Mouse (Mus musculus) liver, embryonic 11.5 days (tissue): ENCODE data around the gene Bpifb2. TPM values are rescaled to one million over a fixed set of nuclear protein-coding genes. Genes with fewer than 3 reads are reported as not detected.
"Not testable (repeated sequence)": the region's sequence is repeated elsewhere in the genome, so short reads cannot be mapped to it uniquely, and the experiment has no call there.

Experiments used
- ATAC-seq: fragments of 200-750 bp; cut with Nextera tagmentation; replicated peaks from 2 replicates; pipeline ENCODE4 v1.8.0; 2017; ENCODE audit warnings: moderate number of reproducible peaks, mild to moderate bottlenecking, moderate TSS enrichment, moderate library complexity; ENCODE audit not compliant: low FRiP score
- DNase-seq: peaks from one replicate; pipeline ENCODE4 v3.0.0-alpha.2; 2017; ENCODE audit warnings: low spot score
- H3K27ac ChIP-seq: fragments of 300-500 bp; sonication (generic); 2 replicates; pipeline ENCODE4 v1.5.1; 2014; ENCODE audit warnings: mild to moderate bottlenecking, low read depth, low read length, control low read depth
- H3K27me3 ChIP-seq: fragments of 300-500 bp; sonication (generic); replicated peaks from 2 replicates; pipeline ENCODE4 v1.6.1; 2014; ENCODE audit warnings: low read length, mixed read lengths; ENCODE audit not compliant: control insufficient read depth, insufficient read depth
- H3K36me3 ChIP-seq: fragments of 300-500 bp; sonication (generic); 2 replicates; pipeline ENCODE4 v1.6.1; 2014; ENCODE audit warnings: mild to moderate bottlenecking, low read length, moderate library complexity, mixed read lengths; ENCODE audit not compliant: control insufficient read depth, insufficient read depth
- H3K4me1 ChIP-seq: fragments of 300-500 bp; sonication (generic); replicated peaks from 2 replicates; pipeline ENCODE4 v1.6.1; 2014; ENCODE audit warnings: low read length, mixed read lengths; ENCODE audit not compliant: control insufficient read depth, insufficient read depth
- H3K4me2 ChIP-seq: fragments of 300-500 bp; sonication (generic); 2 replicates; pipeline ENCODE4 v1.6.1; 2014; ENCODE audit warnings: mild to moderate bottlenecking, control low read depth, moderate library complexity
- H3K4me3 ChIP-seq: fragments of 300-500 bp; sonication (generic); 2 replicates; pipeline ENCODE4 v1.5.1; 2014; ENCODE audit warnings: low read depth, low read length, control low read depth
- H3K9ac ChIP-seq: fragments of 300-500 bp; sonication (generic); 2 replicates; pipeline ENCODE4 v1.6.1; 2014; ENCODE audit warnings: low read depth, low read length, control low read depth
- H3K9me3 ChIP-seq: fragments of 300-500 bp; sonication (generic); 2 replicates; pipeline ENCODE4 v1.6.1; 2016; ENCODE audit warnings: low read length, inconsistent platforms, mixed read lengths; ENCODE audit not compliant: control insufficient read depth
- WGBS: fragments of 180-500 bp; shearing (Covaris S2); extraction: QIAGEN DNeasy Blood & Tissue Kit; methylation state at CpG from one replicate; pipeline ENCODE4 v1.1.7; 2014; 5-methylcytosine and 5-hydroxymethylcytosine counted together
- polyA plus RNA-seq: library from polyadenylated mRNA; unstranded; fragments of >200 nt; fragmentation: Nextera tagmentation; extraction: Ambion mirVana; gene quantifications from 2 replicates; pipeline ENCODE4 v1.2.1, GENCODE M21; 2014

The Bpifb2 gene
- polyA plus RNA-seq: not detected in 2 replicates

DNA sequence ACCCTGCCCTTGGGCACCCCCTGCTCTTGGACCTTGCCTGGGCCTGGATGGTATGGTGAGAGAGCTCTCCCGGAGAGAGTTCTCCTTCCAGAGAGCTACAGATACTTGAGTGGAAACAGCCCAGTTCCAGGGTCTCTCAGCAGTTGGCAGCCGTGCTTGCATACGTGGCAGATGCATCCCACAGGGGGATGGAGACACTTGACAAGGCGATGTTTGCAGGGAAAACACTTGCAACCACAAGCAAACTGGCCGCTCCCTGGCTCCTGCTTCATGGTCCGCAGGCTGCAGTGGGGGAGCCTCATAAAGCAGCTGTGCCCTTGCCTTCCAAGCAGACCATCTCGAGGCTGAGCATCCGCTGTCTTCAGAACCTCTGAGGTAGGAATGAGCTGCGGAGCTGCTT is at the start of gene Bpifb2:
Bpifb2 (plus strand) TSS at position 301 of the 400 bp plus-strand sequence.
- no peak within 1 kb of the TSS for H3K27ac ChIP-seq
- no peaks in the 10 kb centered on the region for H3K9me3 ChIP-seq
- 61% methylated on average over 9 of the region's 9 CpGs for WGBS
- no peak within 1 kb of the TSS for H3K9ac ChIP-seq
- no peaks in the 10 kb centered on the region for H3K27me3 ChIP-seq
- no peaks in the 10 kb centered on the region for H3K36me3 ChIP-seq
- no peaks in the 10 kb centered on the region for H3K4me1 ChIP-seq
- ATAC-seq (no peak), DNase-seq (no peak)
- H3K4me3 ChIP-seq: no peak within 1 kb of the TSS
- no peak within 1 kb of the TSS for H3K4me2 ChIP-seq

DNA sequence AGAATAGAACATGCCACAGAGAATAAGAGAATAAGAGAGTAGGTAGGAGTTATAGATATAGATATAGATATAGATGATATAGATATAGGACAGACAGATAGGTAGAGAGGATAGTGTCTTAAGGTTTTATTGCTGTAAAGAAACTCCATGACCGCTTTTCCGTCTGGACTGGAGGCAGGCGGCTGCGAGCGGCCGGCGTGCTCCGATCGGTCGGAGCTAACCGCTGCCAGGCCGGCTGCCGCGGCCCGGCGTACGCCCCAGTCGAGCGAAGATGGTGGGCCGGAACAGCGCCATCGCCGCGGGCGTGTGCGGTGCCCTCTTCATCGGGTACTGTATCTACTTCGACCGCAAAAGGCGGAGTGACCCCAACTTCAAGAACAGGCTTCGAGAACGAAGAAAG is 48.9 kb upstream of the Bpifb2 start:
- not testable (repeated sequence) for ATAC-seq, H3K4me1 ChIP-seq, H3K4me3 ChIP-seq, H3K27ac ChIP-seq, H3K9ac ChIP-seq, H3K36me3 ChIP-seq, H3K9me3 ChIP-seq, H3K4me2 ChIP-seq, DNase-seq, H3K27me3 ChIP-seq
- 57% methylated on average over 32 of the region's 32 CpGs for WGBS

DNA sequence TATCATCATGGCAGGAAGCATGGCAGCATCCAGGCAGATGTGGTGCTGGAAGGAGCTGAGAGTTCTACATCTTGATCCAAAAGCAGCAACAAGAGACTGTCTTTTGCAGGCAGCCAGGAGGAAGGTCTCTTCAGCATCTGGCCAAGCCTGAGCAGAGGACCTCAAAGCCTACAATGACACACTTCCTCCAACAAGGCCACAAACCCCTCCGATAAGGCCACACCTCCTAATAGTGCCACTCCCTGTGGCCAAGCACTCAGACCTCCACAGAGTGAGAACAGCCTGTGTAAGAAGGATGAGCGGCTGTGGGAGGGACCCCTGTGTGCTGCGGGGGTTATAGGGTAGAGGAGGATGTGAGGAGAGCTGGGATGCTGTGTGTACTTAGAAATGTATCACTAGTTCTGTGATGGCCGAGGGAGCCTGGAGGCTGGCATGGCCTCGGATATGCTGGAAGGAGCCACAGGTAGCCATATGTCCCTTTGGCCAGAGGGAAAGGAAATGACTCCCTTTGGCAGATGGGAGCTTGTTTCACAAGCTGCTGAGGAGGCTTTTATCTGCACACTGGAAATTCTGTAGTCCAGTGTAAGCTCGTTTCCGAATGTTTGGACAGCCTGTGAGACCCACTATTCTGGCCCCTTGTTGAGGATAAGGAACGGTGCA is 47.5 kb upstream of the Bpifb2 start:
- no peak overlapping the region for H3K4me3 ChIP-seq
- H3K4me2 ChIP-seq: no peak overlapping the region
- no peaks in the 10 kb centered on the region for H3K9me3 ChIP-seq
- ATAC-seq (no peak), DNase-seq (no peak)
- H3K4me1 ChIP-seq: no peaks in the 10 kb centered on the region
- no peaks in the 10 kb centered on the region for H3K36me3 ChIP-seq
- H3K27ac ChIP-seq: no peak overlapping the region
- H3K9ac ChIP-seq: no peak overlapping the region
- WGBS: 69% methylated on average over 8 of the region's 8 CpGs
- no peaks in the 10 kb centered on the region; the same call in 1 of the 2 replicates for H3K27me3 ChIP-seq

DNA sequence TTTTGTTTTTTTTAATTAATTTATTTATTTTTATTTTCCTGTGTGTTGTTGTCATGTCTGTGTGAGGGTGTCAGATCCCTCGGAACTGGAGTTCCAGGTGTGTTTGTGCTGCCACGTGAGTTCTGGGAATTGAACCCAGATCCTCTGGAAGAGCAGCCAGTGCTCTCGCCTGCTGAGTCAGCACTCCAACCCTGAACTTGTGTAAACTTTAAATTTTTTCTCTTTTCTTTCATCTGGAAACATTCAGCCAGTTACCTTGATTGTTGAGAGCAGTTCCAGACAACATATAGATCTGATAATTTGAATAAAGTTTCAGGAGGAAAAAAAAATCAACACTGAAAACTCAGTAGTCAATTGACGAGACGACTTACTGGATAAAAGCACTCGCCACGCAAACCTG is 46.1 kb upstream of the Bpifb2 start:
- 85% methylated on average over 7 of the region's 7 CpGs for WGBS

DNA sequence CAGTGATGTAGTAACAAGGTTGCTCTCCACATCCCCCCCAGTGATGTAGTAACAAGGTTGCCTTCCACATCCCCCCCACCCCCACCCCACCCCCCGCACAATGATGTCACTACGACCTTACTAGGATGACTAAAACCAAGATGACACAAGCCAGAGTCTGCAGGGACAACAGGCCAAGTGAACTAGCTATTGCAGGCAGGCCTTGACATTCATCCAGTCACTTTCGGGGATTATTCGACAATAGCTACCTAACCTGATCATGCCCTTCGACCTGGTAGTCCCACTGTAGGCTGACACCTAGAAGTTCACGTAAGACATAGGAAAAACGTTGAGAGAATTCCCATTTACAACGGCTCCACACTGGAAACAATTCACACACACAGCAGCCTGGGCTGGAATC is 41.6 kb upstream of the Bpifb2 start:
- DNase-seq (no peak), ATAC-seq (no peak)
- no peaks in the 10 kb centered on the region for H3K36me3 ChIP-seq
- no peaks in the 10 kb centered on the region for H3K27me3 ChIP-seq
- no peak overlapping the region for H3K4me3 ChIP-seq
- H3K27ac ChIP-seq: no peak overlapping the region
- WGBS: 80% methylated on average over 8 of the region's 8 CpGs
- no peaks in the 10 kb centered on the region for H3K9me3 ChIP-seq
- no peak overlapping the region for H3K9ac ChIP-seq
- no peak overlapping the region for H3K4me2 ChIP-seq
- no peaks in the 10 kb centered on the region for H3K4me1 ChIP-seq

More for the DNA sequence above, 46.1 kb upstream of the Bpifb2 start:
- no peak overlapping the region for H3K27ac ChIP-seq
- H3K9ac ChIP-seq: no peak overlapping the region
- H3K4me2 ChIP-seq: no peak overlapping the region
- H3K9me3 ChIP-seq: no peaks in the 10 kb centered on the region
- ATAC-seq (no peak), DNase-seq (no peak)
- no peaks in the 10 kb centered on the region for H3K4me1 ChIP-seq
- H3K36me3 ChIP-seq: no peaks in the 10 kb centered on the region
- H3K27me3 ChIP-seq: no peaks in the 10 kb centered on the region; the same call in 1 of the 2 replicates
- H3K4me3 ChIP-seq: no peak overlapping the region

DNA sequence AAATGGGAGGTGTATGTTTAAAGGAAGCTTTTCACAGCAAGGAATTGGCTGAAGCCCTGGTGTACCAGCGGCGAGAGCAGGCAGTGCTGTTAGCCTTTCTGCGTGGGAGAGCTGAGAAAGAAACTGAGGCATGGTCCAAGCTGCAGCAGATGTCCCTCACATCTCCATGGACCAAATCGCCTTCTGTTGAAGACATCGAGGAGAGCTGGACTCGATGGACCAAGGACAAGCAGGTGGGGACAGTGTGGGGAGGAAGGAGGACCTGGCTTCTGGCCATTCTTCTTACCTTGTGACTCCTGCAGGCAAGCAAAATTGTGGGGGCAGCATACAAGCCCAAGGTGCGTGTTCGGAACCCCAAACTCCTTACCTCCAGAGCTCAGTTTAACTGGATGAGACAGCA is 32.0 kb upstream of the Bpifb2 start:
- no peak for ATAC-seq
- H3K9ac ChIP-seq: no peak overlapping the region

DNA sequence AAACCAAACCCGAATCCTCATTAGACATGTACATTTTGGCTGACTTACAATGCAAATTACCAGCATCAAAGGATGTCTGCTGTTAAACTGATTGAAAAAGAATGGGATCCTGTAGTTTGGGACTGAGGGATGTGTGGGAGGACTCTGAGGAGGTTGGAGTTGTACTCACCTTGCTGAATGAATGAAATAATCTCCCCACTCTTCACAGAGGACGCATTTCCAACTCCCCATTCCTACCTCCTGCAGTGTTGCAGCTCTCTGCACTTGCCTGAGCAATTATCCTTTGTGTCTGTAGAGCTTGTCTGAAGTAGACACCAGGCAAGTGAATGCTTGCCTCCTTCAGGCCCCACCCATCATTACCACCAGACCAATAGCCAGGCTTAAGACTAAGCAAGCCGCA is 26.5 kb upstream of the Bpifb2 start:
- Histone ChIP-seq H3K27ac (no peak overlapping the region), H3K9ac (no peak overlapping the region), H3K36me3 (no peaks in the 10 kb centered on the region), H3K9me3 (no peaks in the 10 kb centered on the region), H3K27me3 (no peaks in the 10 kb centered on the region), H3K4me3 (no peak overlapping the region), H3K4me2 (no peak overlapping the region), H3K4me1 (no peaks in the 10 kb centered on the region)
- DNase-seq (no peak), ATAC-seq (no peak)
- 78% methylated on average over 3 of the region's 3 CpGs for WGBS

More for the DNA sequence above, 32.0 kb upstream of the Bpifb2 start:
- H3K4me2 ChIP-seq: no peak overlapping the region
- DNase-seq: no peak
- no peaks in the 10 kb centered on the region for H3K27me3 ChIP-seq
- no peaks in the 10 kb centered on the region for H3K36me3 ChIP-seq
- H3K4me1 ChIP-seq: no peaks in the 10 kb centered on the region
- no peaks in the 10 kb centered on the region for H3K9me3 ChIP-seq
- 80% methylated on average over 8 of the region's 8 CpGs for WGBS
- H3K27ac ChIP-seq: no peak overlapping the region
- H3K4me3 ChIP-seq: no peak overlapping the region

DNA sequence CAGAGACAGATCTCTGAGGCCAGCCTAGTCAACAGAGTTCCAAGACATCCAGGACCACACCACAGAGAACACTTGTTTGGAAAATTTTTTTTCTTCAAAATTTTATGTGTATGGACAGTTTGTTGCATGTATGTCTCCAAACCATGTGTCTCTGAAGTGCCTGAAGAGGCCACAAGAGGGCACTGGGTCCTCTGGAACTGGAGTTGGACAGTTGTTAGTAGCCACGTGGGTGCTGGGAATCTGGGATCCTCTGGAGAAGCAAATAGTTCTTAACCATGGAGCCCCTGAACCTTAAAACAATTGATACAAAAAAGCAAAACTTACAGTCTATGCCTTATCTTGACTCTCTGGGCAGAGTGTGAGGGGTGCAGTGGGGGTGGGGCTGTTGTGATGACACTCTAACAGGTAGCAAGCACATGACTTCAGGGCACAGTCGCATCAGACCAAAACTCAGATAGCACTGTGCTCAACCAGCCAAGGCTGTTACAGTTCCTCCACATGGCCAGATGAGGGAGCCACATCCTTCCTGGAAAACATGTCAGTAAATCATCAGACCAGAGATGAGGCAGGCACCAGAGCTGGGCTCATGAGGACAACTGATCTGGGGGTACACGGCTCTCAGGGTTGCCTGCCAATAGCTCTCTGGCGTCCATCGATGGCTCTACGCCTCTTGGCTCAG is 24.4 kb upstream of the Bpifb2 start:
- Histone ChIP-seq H3K27me3 (no peaks in the 10 kb centered on the region), H3K36me3 (no peaks in the 10 kb centered on the region), H3K4me3 (no peak overlapping the region), H3K27ac (no peak overlapping the region), H3K4me1 (no peaks in the 10 kb centered on the region), H3K9ac (no peak overlapping the region), H3K9me3 (no peaks in the 10 kb centered on the region), H3K4me2 (no peak overlapping the region)
- WGBS: 81% methylated on average over 6 of the region's 6 CpGs
- ATAC-seq: no peak
- DNase-seq: no peak

DNA sequence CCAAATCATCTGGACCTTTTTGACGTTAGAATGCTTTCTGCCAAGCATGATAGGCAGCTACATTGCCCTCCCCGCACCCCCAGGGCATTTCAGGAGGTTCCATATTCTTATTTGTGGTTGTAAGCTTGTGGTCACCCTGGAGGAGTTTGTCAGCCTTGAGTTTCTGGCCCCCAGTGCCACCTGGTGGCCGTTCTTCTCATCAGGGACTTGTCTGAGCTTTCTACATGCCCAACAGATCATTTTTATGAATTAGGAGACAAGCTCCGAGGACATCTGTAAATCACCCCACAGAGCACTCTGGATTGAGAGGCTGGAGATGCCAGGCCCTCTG is 23.9 kb upstream of the Bpifb2 start:
- H3K9ac ChIP-seq: no peak overlapping the region
- no peak overlapping the region for H3K27ac ChIP-seq
- H3K4me3 ChIP-seq: no peak overlapping the region
- ATAC-seq (no peak), DNase-seq (peak; percentile 41)
- H3K27me3 ChIP-seq: no peaks in the 10 kb centered on the region
- H3K36me3 ChIP-seq: no peaks in the 10 kb centered on the region
- 41% methylated on average over 4 of the region's 4 CpGs for WGBS
- H3K4me2 ChIP-seq: no peak overlapping the region
- H3K4me1 ChIP-seq: no peaks in the 10 kb centered on the region
- H3K9me3 ChIP-seq: no peaks in the 10 kb centered on the region
